Mouse (Mus musculus): ENCODE data around the gene Esp24. TPM values are rescaled to one million over a fixed set of nuclear protein-coding genes. Genes with fewer than 3 reads are reported as not detected.
"Not testable (repeated sequence)": the region's sequence is repeated elsewhere in the genome, so short reads cannot be mapped to it uniquely, and the experiment has no call there.

Gene Esp24
- not detected in 2 replicates for polyA plus RNA-seq (2015; fragmentation: Nextera tagmentation; extraction: Ambion mirVana)

- not testable (repeated sequence) for H3K4me2 ChIP-seq; H3K9ac ChIP-seq; ATAC-seq (ENCODE audit: low read depth); H3K9me3 ChIP-seq; H3K27me3 ChIP-seq; H3K4me3 ChIP-seq; H3K27ac ChIP-seq (replicated peaks); H3K4me1 ChIP-seq (replicated peaks); H3K36me3 ChIP-seq
- 89% methylated on average over 3 of the region's 3 CpGs for WGBS
Measured at GRCm38 (mm10) chr17:39036395-39036794, at the start of gene Esp24. Esp24 (plus strand) TSS chr17:39036695.

- no peak overlapping the region for H3K4me2 ChIP-seq
- H3K27me3 ChIP-seq = no peaks in the 10 kb centered on the region
- no peak overlapping the region for H3K27ac ChIP-seq (replicated peaks)
- no peak overlapping the region for H3K9ac ChIP-seq
- H3K36me3 ChIP-seq = no peaks in the 10 kb centered on the region
- WGBS = 93% methylated on average over 1 of the region's 1 CpGs
- H3K9me3 ChIP-seq = no peaks in the 10 kb centered on the region
- ATAC-seq (ENCODE audit: low read depth) = no peak
- H3K4me3 ChIP-seq = no peak overlapping the region
- no peaks in the 10 kb centered on the region for H3K4me1 ChIP-seq (replicated peaks)
Measured at GRCm38 (mm10) chr17:39009846-39010245, 26.6 kb upstream of the Esp24 start.

- no peaks in the 10 kb centered on the region for H3K4me1 ChIP-seq (replicated peaks)
- no peak overlapping the region for H3K27ac ChIP-seq (replicated peaks)
- peak overlapping the region; percentile 26 for H3K4me3 ChIP-seq
- WGBS = 44% methylated on average over 30 of the region's 30 CpGs
- H3K27me3 ChIP-seq = no peaks in the 10 kb centered on the region
- 0 out of 2 replicates have a peak overlapping the region, but pooled peaks have one; percentile 34 for H3K9ac ChIP-seq
- 0 out of 2 replicates have a peak, but pooled peaks cover 7% of the 10 kb centered on the region for H3K9me3 ChIP-seq
- H3K4me2 ChIP-seq = peak overlapping the region; percentile 49
- ATAC-seq (ENCODE audit: low read depth) = no peak
- H3K36me3 ChIP-seq = no peaks in the 10 kb centered on the region
Measured at GRCm38 (mm10) chr17:39010675-39011638, 25.5 kb upstream of the Esp24 start.

GRCm38 (mm10) chr17:39017184-39017583, 19.3 kb upstream of the Esp24 start:
- Histone ChIP-seq H3K27me3 (no peaks in the 10 kb centered on the region), H3K4me3 (no peak overlapping the region), H3K4me2 (no peak overlapping the region), H3K4me1 (replicated peaks) (no peaks in the 10 kb centered on the region), H3K9me3 (peaks cover 16% of the 10 kb centered on the region; the same call in 1 of the 2 replicates), H3K27ac (replicated peaks) (no peak overlapping the region), H3K9ac (no peak overlapping the region), H3K36me3 (no peaks in the 10 kb centered on the region)
- ATAC-seq (ENCODE audit: low read depth) = no peak
- WGBS = 62% methylated on average over 14 of the region's 14 CpGs

GRCm38 (mm10) chr17:39043241-39043640, 6.7 kb downstream of the Esp24 start, which contains the start of gene Gm21903:
Gm21903 (minus strand) TSS chr17:39043341.
- Histone ChIP-seq H3K4me2 (no peak within 1 kb of the TSS), H3K36me3 (no peaks in the 10 kb centered on the region), H3K4me3 (no peak within 1 kb of the TSS), H3K27me3 (no peaks in the 10 kb centered on the region), H3K9me3 (peaks cover 5% of the 10 kb centered on the region; the same call in 1 of the 2 replicates), H3K4me1 (replicated peaks) (no peaks in the 10 kb centered on the region), H3K9ac (no peak within 1 kb of the TSS), H3K27ac (replicated peaks) (no peak within 1 kb of the TSS)
- ATAC-seq (ENCODE audit: low read depth) = no peak

GRCm38 (mm10) chr17:39063641-39064040, 27.1 kb downstream of the Esp24 start:
- ATAC-seq (ENCODE audit: low read depth) = no peak
- H3K9me3 ChIP-seq = peaks cover 7% of the 10 kb centered on the region
- H3K4me1 ChIP-seq (replicated peaks) = no peaks in the 10 kb centered on the region
- H3K4me2 ChIP-seq = no peak overlapping the region
- no peak overlapping the region for H3K4me3 ChIP-seq
- H3K9ac ChIP-seq = no peak overlapping the region
- H3K27me3 ChIP-seq = no peaks in the 10 kb centered on the region
- no peaks in the 10 kb centered on the region for H3K36me3 ChIP-seq
- no peak overlapping the region for H3K27ac ChIP-seq (replicated peaks)

GRCm38 (mm10) chr17:39076937-39077336, 40.4 kb downstream of the Esp24 start, which contains the start of gene Esp23:
Esp23 (minus strand) TSS chr17:39077037.
- Histone ChIP-seq H3K4me3 (no peak within 1 kb of the TSS), H3K4me1 (replicated peaks) (no peaks in the 10 kb centered on the region), H3K9ac (no peak within 1 kb of the TSS), H3K36me3 (no peaks in the 10 kb centered on the region), H3K27me3 (no peaks in the 10 kb centered on the region), H3K4me2 (no peak within 1 kb of the TSS), H3K9me3 (peaks cover 10% of the 10 kb centered on the region), H3K27ac (replicated peaks) (no peak within 1 kb of the TSS)
- ATAC-seq (ENCODE audit: low read depth) = no peak
- 48% methylated on average over 1 of the region's 1 CpGs for WGBS

Other genes starting within 250 kb of the Esp24 start
- not detected in 2 replicates for gene Gm21903, start 6.6 kb downstream of the Esp24 start, polyA plus RNA-seq (2015; fragmentation: Nextera tagmentation; extraction: Ambion mirVana)
- gene Esp23, start 40.3 kb downstream of the Esp24 start, polyA plus RNA-seq (2015; fragmentation: Nextera tagmentation; extraction: Ambion mirVana) = not detected in 2 replicates
- gene Esp22, start 58.6 kb downstream of the Esp24 start, polyA plus RNA-seq (2015; fragmentation: Nextera tagmentation; extraction: Ambion mirVana) = not detected in 2 replicates